Mouse (Mus musculus) right cerebral cortex, adult 2 months (tissue): ENCODE data around the gene Tnfaip3.

ENCODE experiments used
- DNase-seq, 2 experiments: peaks; one replicate each; pipeline ENCODE4 v3.0.0; 2021 to 2022; ENCODE audit warnings: low spot score in 2 of 2

The Tnfaip3 gene

GRCm38 (mm10) chr10:18965601-18966000 lies 49.9 kb downstream of the Tnfaip3 start:
- DNase-seq: no peak

- no peak for DNase-seq
Measured at GRCm38 (mm10) chr10:18964856-18965255, 50.6 kb downstream of the Tnfaip3 start.

GRCm38 (mm10) chr10:18959777-18960492 lies 55.5 kb downstream of the Tnfaip3 start:
- DNase-seq: no peak

DNA sequence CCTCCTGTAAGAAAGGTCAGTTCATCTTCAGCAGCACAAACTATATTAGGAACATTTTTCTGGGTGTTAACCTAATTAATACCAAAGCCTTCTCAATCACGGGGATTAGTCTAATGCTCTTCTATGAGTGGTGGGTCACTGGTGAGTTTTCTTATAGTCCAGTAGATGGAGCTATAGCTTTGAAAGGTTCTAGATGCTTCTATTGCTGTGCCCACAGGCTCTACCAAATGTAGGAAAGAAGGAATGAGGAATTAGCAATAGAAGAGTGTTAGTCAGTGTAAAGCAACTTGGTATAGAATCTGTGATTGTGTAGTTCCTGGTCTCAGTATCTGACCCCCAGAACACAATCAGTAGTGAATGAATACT lies 61.8 kb downstream of the Tnfaip3 start:
- no peak for DNase-seq

- no peak for DNase-seq
Measured at GRCm38 (mm10) chr10:18953011-18953705, 62.3 kb downstream of the Tnfaip3 start.
